Comparison of ENCODE assay signal across 19 mouse cellular contexts in genomic region chr17:46283911-46284310, GRCm38 (mm10). TPM values are rescaled to one million over a fixed set of nuclear protein-coding genes. Genes with fewer than 3 reads are reported as not detected.
DNase-seq lines count a peak whose midpoint lies in the region; ATAC-seq and TF ChIP-seq lines count a peak whose summit lies in the region.
"Had no signal": no experiment of that assay in that cellular context is flagged by ENCODE, and none has a peak within 500 bp of the region (broad histone marks: within the 10 kb centered on the region; RNA-seq: fewer than 3 reads in every experiment).

No protein-coding gene starts in this region.

- peaks cover 5% of the 10 kb centered on the region; the same call in 1 of the 2 replicates for H3K36me3 ChIP-seq in kidney, embryonic 16.5 days (ENCODE audit: insufficient read depth, low read length)
- H3K36me3 ChIP-seq in thymus, adult 2 months (ENCODE audit: control insufficient read depth, insufficient read depth, low read length) = peaks cover 3% of the 10 kb centered on the region; the same call in 1 of the 2 replicates
- H3K36me3 ChIP-seq: midbrain, embryonic 15.5 days had no signal

- H3K9ac ChIP-seq in kidney, embryonic 16.5 days (replicated peaks; ENCODE audit: low read length) = no peak overlapping the region
- H3K9ac ChIP-seq: forebrain, postnatal 0 days; hindbrain, embryonic 14.5 days; midbrain, embryonic 15.5 days had no signal

- no peak for ATAC-seq in kidney, embryonic 16.5 days (ENCODE audit: low FRiP score, low TSS enrichment)
- no peak for ATAC-seq in megakaryocyte progenitor cell, adult 5-6 weeks (replicated peaks; ENCODE audit: poor library complexity)

- peak; percentile 88 for DNase-seq in heart, adult 11 months
- no peak for DNase-seq in heart, adult 9 months (ENCODE audit: low spot score in 2 of 2)
- peak; percentile 66 for DNase-seq in kidney, adult 9 months
- peak; percentile 41 for DNase-seq in thymus, adult 2 months
- DNase-seq in left cerebral cortex, adult 11 months (ENCODE audit: low spot score) = no peak
- DNase-seq: adrenal gland, postnatal 36 days; cerebellum, adult 9-10 months; forebrain, postnatal 0 days; gastrocnemius, postnatal 25 days; heart, adult 2 months; lung, postnatal 4 days had no signal

- H3K4me2 ChIP-seq in kidney, embryonic 16.5 days (replicated peaks; ENCODE audit: low read depth, low read length) = no peak overlapping the region

- no peaks in the 10 kb centered on the region for H3K27me3 ChIP-seq in kidney, embryonic 16.5 days (ENCODE audit: insufficient read depth, low read length)
- no peaks in the 10 kb centered on the region for H3K27me3 ChIP-seq in thymus, adult 2 months (ENCODE audit: control insufficient read depth, insufficient read depth, low read length)
- H3K27me3 ChIP-seq: midbrain, embryonic 15.5 days had no signal

- H3K4me1 ChIP-seq in kidney, embryonic 16.5 days (ENCODE audit: insufficient read depth, low read length) = peaks cover 27% of the 10 kb centered on the region
- H3K4me1 ChIP-seq in thymus, adult 2 months (replicated peaks; ENCODE audit: control insufficient read depth, insufficient read depth, low read length) = peaks cover 49% of the 10 kb centered on the region

- H3K27ac ChIP-seq in kidney, embryonic 16.5 days (ENCODE audit: low read length) = no peak overlapping the region
- H3K27ac ChIP-seq in thymus, adult 2 months (ENCODE audit: control insufficient read depth, insufficient read depth, low read length) = peak overlapping the region; percentile 86
- H3K27ac ChIP-seq: hindbrain, embryonic 14.5 days; layer of hippocampus, adult 2 months had no signal

- H3K9me3 ChIP-seq in kidney, embryonic 16.5 days (ENCODE audit: low read length) = no peaks in the 10 kb centered on the region
- H3K9me3 ChIP-seq: embryonic facial prominence, embryonic 10.5 days; midbrain, embryonic 15.5 days had no signal

- TF ChIP-seq POLR2A in thymus, adult 2 months (IDR thresholded peaks at IDR 0.05; ENCODE audit: control insufficient read depth, extremely low read depth, insufficient read depth, low read length, poor library complexity) = no peak

- TF ChIP-seq CTCF in thymus, adult 2 months (IDR thresholded peaks at IDR 0.05; ENCODE audit: borderline replicate concordance, control insufficient read depth, extremely low read depth, insufficient read depth, low read length, poor library complexity) = no peak

- no peak overlapping the region for H3K4me3 ChIP-seq in kidney, embryonic 16.5 days (ENCODE audit: low read length)
- no peak overlapping the region for H3K4me3 ChIP-seq in thymus, adult 2 months (ENCODE audit: control insufficient read depth, insufficient read depth, low read length)
- H3K4me3 ChIP-seq: heart, adult 2 months had no signal

- 65% methylated on average over 8 of the region's 8 CpGs for WGBS in kidney, embryonic 16.5 days
- WGBS in thymus, adult 2 months = 52% methylated on average over 8 of the region's 8 CpGs

RNA-seq across cellular contexts. Expression of gene Tjap1, which starts 1.1 kb away (rescaled TPM):
- polyA plus RNA-seq in kidney, embryonic 16.5 days (2015; fragmentation: Nextera tagmentation; extraction: Ambion mirVana) = 45.7 and 49.8 TPM in 2 replicates
- polyA plus RNA-seq in thymus, adult 2 months (2012; rRNA removed) = 98.7 and 106 TPM in 2 replicates
- total RNA-seq in megakaryocyte progenitor cell, adult 5-6 weeks (2015) = 6.4 and 7.0 TPM in 2 replicates
- 8.0 and 12.9 TPM in 2 replicates for total RNA-seq in megakaryocyte progenitor cell, adult 5-6 weeks (2017)

RNA-seq across cellular contexts. Expression of gene Dlk2, which starts 13.3 kb away (rescaled TPM):
- polyA plus RNA-seq in kidney, embryonic 16.5 days (2015; fragmentation: Nextera tagmentation; extraction: Ambion mirVana) = 0.37 and 0.64 TPM in 2 replicates
- 8.5 and 11.3 TPM in 2 replicates for polyA plus RNA-seq in thymus, adult 2 months (2012; rRNA removed)
- not detected in 2 replicates for total RNA-seq in megakaryocyte progenitor cell, adult 5-6 weeks (2015)
- not detected in 2 replicates for total RNA-seq in megakaryocyte progenitor cell, adult 5-6 weeks (2017)
- total RNA-seq: liver, adult 2 months had no signal
- polyA plus RNA-seq: liver, adult 2 months had no signal

RNA-seq across cellular contexts. Expression of gene Lrrc73, which starts 30.6 kb away (rescaled TPM):
- 0.64 and 0.67 TPM in 2 replicates for polyA plus RNA-seq in kidney, embryonic 16.5 days (2015; fragmentation: Nextera tagmentation; extraction: Ambion mirVana)
- 4.2 and 5.3 TPM in 2 replicates for polyA plus RNA-seq in thymus, adult 2 months (2012; rRNA removed)
- 0.32 and 0.42 TPM in 2 replicates for total RNA-seq in megakaryocyte progenitor cell, adult 5-6 weeks (2015)
- not detected in 2 replicates for total RNA-seq in megakaryocyte progenitor cell, adult 5-6 weeks (2017)
- total RNA-seq: common myeloid progenitor, adult 5-6 weeks; liver, adult 2 months had no signal

RNA-seq across cellular contexts. Expression of gene Yipf3, which starts 36.0 kb away (rescaled TPM):
- polyA plus RNA-seq in kidney, embryonic 16.5 days (2015; fragmentation: Nextera tagmentation; extraction: Ambion mirVana) = 132 and 139 TPM in 2 replicates
- polyA plus RNA-seq in thymus, adult 2 months (2012; rRNA removed) = 250 and 292 TPM in 2 replicates
- total RNA-seq in megakaryocyte progenitor cell, adult 5-6 weeks (2015) = 31.0 and 35.9 TPM in 2 replicates
- total RNA-seq in megakaryocyte progenitor cell, adult 5-6 weeks (2017) = 28.2 and 30.8 TPM in 2 replicates

RNA-seq across cellular contexts. Expression of gene Polr1c, which starts 36.1 kb away (rescaled TPM):
- polyA plus RNA-seq in kidney, embryonic 16.5 days (2015; fragmentation: Nextera tagmentation; extraction: Ambion mirVana) = 109 TPM in 2 replicates
- polyA plus RNA-seq in thymus, adult 2 months (2012; rRNA removed) = 52.6 and 60.6 TPM in 2 replicates
- total RNA-seq in megakaryocyte progenitor cell, adult 5-6 weeks (2015) = 58.7 and 59.9 TPM in 2 replicates
- 55.5 and 60.8 TPM in 2 replicates for total RNA-seq in megakaryocyte progenitor cell, adult 5-6 weeks (2017)

Comparison
In these comparisons a context has a peak if more than half of its experiments do, and no peak if none do; other contexts are left out.
1. DNase-seq: peak in heart, adult 11 months (single experiment), kidney, adult 9 months (single experiment) and thymus, adult 2 months (single experiment); none in heart, adult 9 months (0 of 2) and left cerebral cortex, adult 11 months (single experiment).